Mouse (Mus musculus) stomach, embryonic 15.5 days (tissue): ENCODE results near the gene Klrb1c. TPM values are rescaled to one million over a fixed set of nuclear protein-coding genes. Genes with fewer than 3 reads are reported as not detected.
"Not testable (repeated sequence)": the region's sequence is repeated elsewhere in the genome, so short reads cannot be mapped to it uniquely, and the experiment has no call there.

Experiments
- ATAC-seq: fragments of 200-750 bp; cut with Nextera tagmentation; 2 replicates; pipeline ENCODE4 v1.8.0; 2017; ENCODE audit warnings: low read depth, moderate number of reproducible peaks, moderate TSS enrichment; ENCODE audit not compliant: insufficient read depth, low FRiP score
- H3K27ac ChIP-seq: fragments of 300-500 bp; sonication (generic); 2 replicates; pipeline ENCODE4 v1.5.1; 2015; ENCODE audit warnings: mild to moderate bottlenecking, inconsistent platforms
- H3K27me3 ChIP-seq: fragments of 300-500 bp; sonication (generic); replicated peaks from 2 replicates; pipeline ENCODE4 v1.6.1; 2015; ENCODE audit warnings: inconsistent platforms
- H3K36me3 ChIP-seq: fragments of 300-500 bp; sonication (generic); 2 replicates; pipeline ENCODE4 v1.6.1; 2015; ENCODE audit warnings: inconsistent platforms
- H3K4me1 ChIP-seq: fragments of 300-500 bp; sonication (generic); 2 replicates; pipeline ENCODE4 v1.6.1; 2015; ENCODE audit warnings: inconsistent platforms
- H3K4me2 ChIP-seq: fragments of 300-500 bp; sonication (generic); 2 replicates; pipeline ENCODE4 v1.6.1; 2015; ENCODE audit warnings: mild to moderate bottlenecking, inconsistent platforms
- H3K4me3 ChIP-seq: fragments of 300-500 bp; sonication (generic); replicated peaks from 2 replicates; pipeline ENCODE4 v1.5.1; 2015; ENCODE audit warnings: inconsistent platforms
- H3K9ac ChIP-seq: fragments of 300-500 bp; sonication (generic); 2 replicates; pipeline ENCODE4 v1.6.1; 2015; ENCODE audit warnings: inconsistent platforms
- H3K9me3 ChIP-seq: fragments of 300-500 bp; sonication (generic); 2 replicates; pipeline ENCODE4 v1.6.1; 2016; ENCODE audit warnings: inconsistent platforms
- WGBS: fragments of 180-500 bp; shearing (Covaris S2); methylation state at CpG from one replicate; pipeline ENCODE4 v1.1.7; 2015; 5-methylcytosine and 5-hydroxymethylcytosine counted together
- polyA plus RNA-seq: library from polyadenylated mRNA; unstranded; fragments of >200 nt; fragmentation: Nextera tagmentation; extraction: Ambion mirVana; gene quantifications from 2 replicates; pipeline ENCODE4 v1.2.1, GENCODE M21; 2015

Klrb1c gene
- polyA plus RNA-seq, 1 experiment from 2014 or later: 0.23 TPM

DNA sequence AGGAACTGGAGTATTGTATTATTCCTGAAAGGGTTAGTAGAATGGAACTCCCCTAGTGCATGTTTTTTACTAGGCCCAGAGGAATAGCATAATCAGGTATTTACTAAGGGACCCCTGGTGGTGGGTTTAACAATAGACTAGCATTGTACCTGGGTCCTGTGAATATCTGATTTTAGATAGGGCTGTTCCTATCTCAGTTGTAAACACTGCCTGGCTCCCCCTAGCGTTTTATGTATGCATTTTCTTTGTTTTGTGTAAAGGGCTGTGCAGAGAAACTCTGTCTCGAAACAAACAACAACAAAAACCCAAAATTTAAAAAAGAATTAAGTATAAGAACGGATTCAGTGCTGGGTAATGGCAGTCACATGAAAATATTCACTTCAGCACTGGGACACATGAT lies 18.0 kb upstream of the Klrb1c start:
- Histone ChIP-seq H3K4me2 (no peak overlapping the region), H3K27ac (no peak overlapping the region), H3K4me3 (no peak overlapping the region), H3K9ac (no peak overlapping the region), H3K36me3 (no peaks in the 10 kb centered on the region), H3K9me3 (no peaks in the 10 kb centered on the region), H3K27me3 (no peaks in the 10 kb centered on the region), H3K4me1 (0 out of 2 replicates have a peak, but pooled peaks cover 2% of the 10 kb centered on the region)
- 66% methylated on average over 3 of the region's 3 CpGs for WGBS
- no peak for ATAC-seq

- ATAC-seq, H3K4me1 ChIP-seq, H3K27ac ChIP-seq, H3K27me3 ChIP-seq, H3K4me3 ChIP-seq, H3K36me3 ChIP-seq, H3K9me3 ChIP-seq, H3K4me2 ChIP-seq, H3K9ac ChIP-seq: not testable (repeated sequence)
- 58% methylated on average over 7 of the region's 7 CpGs for WGBS
Measured at GRCm38 (mm10) chr6:128804823-128805640, 16.0 kb upstream of the Klrb1c start.

- Histone ChIP-seq H3K9ac (no peak overlapping the region; the same call in 1 of the 2 replicates), H3K27me3 (no peaks in the 10 kb centered on the region), H3K9me3 (no peaks in the 10 kb centered on the region), H3K36me3 (no peaks in the 10 kb centered on the region), H3K4me1 (peaks cover 4% of the 10 kb centered on the region), H3K4me3 (peak overlapping the region; percentile 48), H3K4me2 (peak overlapping the region; percentile 69), H3K27ac (peak overlapping the region; percentile 73)
- 8% methylated on average over 26 of the region's 26 CpGs for WGBS
- ATAC-seq: peak; percentile 94
Measured at GRCm38 (mm10) chr6:128802999-128803857, 14.2 kb upstream of the Klrb1c start.

DNA sequence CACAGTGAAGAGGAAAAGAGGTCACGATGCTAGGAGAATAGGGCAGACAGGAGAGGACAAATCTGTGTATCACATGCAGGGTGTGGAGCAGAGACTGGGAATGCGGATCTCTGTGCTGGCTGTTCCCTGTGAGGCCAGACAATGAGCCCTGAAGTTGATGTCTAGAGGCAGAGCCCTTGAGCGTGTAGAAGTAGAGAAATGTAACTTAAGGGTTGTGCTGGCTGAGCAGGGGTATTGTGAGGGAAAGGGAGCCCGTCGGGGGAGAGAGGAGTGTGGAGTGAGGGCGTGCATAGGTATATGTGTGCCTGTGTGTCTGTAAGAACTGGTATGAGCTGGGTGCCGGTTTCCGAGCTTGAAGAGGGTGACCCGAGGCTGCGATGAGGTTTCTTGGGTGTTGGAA lies 13.5 kb upstream of the Klrb1c start:
- Histone ChIP-seq H3K36me3 (no peaks in the 10 kb centered on the region), H3K9me3 (no peaks in the 10 kb centered on the region), H3K4me1 (peaks cover 9% of the 10 kb centered on the region), H3K27me3 (no peaks in the 10 kb centered on the region), H3K27ac (peak overlapping the region; percentile 73), H3K9ac (peak overlapping the region; percentile 39), H3K4me3 (peak overlapping the region; percentile 48), H3K4me2 (peak overlapping the region; percentile 69)
- ATAC-seq: peak; percentile 20
- whole genome bisulfite sequencing: 11% methylated on average over 10 of the region's 10 CpGs

GRCm38 (mm10) chr6:128800696-128801095 lies 11.7 kb upstream of the Klrb1c start:
- H3K4me1 ChIP-seq, H3K27me3 ChIP-seq, H3K36me3 ChIP-seq, H3K4me2 ChIP-seq, H3K9ac ChIP-seq, H3K27ac ChIP-seq, H3K9me3 ChIP-seq, H3K4me3 ChIP-seq, ATAC-seq: not testable (repeated sequence)
- 72% methylated on average over 5 of the region's 5 CpGs for WGBS

- no peak overlapping the region for H3K27ac ChIP-seq
- H3K27me3 ChIP-seq: no peaks in the 10 kb centered on the region
- peak overlapping the region; percentile 54 for H3K4me2 ChIP-seq
- no peaks in the 10 kb centered on the region for H3K9me3 ChIP-seq
- 18% methylated on average over 7 of the region's 7 CpGs for WGBS
- H3K9ac ChIP-seq: peak overlapping the region; percentile 6; the same call in 1 of the 2 replicates
- no peaks in the 10 kb centered on the region for H3K36me3 ChIP-seq
- H3K4me1 ChIP-seq: peaks cover 9% of the 10 kb centered on the region
- H3K4me3 ChIP-seq: peak overlapping the region; percentile 67
- ATAC-seq: no peak
Measured at GRCm38 (mm10) chr6:128799896-128800270, 10.9 kb upstream of the Klrb1c start.

DNA sequence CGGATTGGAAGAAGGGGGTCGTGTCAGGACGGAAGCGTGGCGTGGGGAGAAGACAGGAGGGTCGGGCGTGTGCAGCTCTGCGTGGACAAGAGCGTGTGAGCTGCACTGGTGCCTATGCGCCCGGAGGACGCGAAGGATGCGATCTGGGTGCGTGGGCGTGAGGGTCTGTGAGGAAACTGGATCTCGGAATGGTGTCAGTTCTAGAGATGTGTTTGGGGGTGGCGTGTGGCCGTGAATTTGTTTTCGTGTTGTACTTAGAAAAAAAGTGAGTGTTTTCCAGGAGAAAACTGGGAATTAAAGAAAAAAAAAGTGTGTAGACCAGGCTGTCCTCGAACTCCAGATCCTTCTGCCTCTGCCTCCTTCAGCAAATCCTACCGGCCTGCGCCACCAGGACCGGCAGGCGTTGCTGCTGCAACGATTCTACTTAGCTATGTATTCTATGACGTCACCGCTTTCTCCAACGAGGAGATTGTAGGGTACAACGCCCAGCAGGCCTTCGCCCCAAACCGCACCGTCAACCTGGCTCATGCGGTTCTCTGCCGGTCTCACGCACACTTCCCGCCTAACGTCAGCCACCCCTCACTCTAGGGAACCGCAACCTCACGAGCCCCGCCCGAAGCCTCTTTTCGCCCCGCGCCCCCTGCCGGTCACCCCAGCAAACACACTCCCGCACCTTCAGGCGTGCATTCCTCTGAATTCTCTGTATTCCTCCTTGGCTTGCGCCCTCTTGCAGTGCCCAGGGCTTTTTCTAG lies 10.3 kb upstream of the Klrb1c start:
- WGBS: under 1% methylated on average over 49 of the region's 49 CpGs

GRCm38 (mm10) chr6:128798772-128799143 lies 9.7 kb upstream of the Klrb1c start:
- H3K4me1 ChIP-seq: not testable (repeated sequence)
- ATAC-seq: peak; percentile 36; the same call in 1 of the 2 replicates

More for the DNA sequence above, 10.3 kb upstream of the Klrb1c start:
- peak; percentile 62 for ATAC-seq
- Histone ChIP-seq H3K9ac (peak overlapping the region; percentile 41; the same call in 1 of the 2 replicates), H3K4me2 (peak overlapping the region; percentile 63), H3K4me3 (peak overlapping the region; percentile 67), H3K27ac (peak overlapping the region; percentile 91)
- not testable (repeated sequence) for H3K27me3 ChIP-seq, H3K4me1 ChIP-seq, H3K36me3 ChIP-seq, H3K9me3 ChIP-seq

DNA sequence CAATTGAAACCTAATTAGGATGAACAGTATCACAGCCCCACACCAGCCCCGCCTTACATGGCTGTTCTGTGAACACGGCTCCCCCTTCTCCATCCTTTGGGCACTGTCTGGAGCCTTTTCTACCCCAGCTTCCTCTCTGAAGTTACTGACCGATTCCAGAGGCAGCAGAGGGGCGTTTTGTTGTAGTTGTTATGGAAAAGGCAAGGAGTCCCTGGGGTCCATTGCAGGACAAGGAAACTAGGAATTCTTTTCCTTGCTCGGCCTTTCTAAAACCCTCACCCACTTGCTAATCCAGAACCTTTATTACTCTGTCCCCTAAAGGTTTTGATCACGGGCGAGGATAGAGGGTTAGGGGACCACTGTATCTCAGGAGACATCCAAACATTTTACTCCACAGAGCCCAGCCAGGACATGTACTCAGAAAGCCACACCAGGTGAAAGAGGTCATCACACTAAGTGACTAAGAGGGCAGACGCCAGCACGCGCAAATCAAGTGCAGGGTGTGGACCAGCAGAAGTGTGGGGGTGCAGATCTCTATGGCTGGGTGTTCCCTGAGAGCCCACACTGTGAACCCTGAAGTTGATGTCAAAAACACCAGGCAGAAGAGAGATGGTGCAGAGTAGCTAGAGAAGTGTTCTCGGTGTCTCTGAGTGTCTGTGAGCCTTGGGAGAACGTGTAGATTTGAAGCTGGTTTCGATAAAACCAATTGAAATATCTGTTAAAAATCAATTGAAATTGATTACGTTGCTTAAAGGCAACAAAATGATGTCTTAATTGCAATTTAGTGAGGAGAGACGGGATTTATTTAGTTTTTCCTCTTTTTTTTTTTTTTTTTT lies 9.1 kb upstream of the Klrb1c start:
- H3K4me3 ChIP-seq: peak overlapping the region; percentile 67
- no peak for ATAC-seq
- H3K4me1 ChIP-seq: peaks cover 9% of the 10 kb centered on the region
- H3K9ac ChIP-seq: 0 out of 2 replicates have a peak overlapping the region, but pooled peaks have one; percentile 12
- no peaks in the 10 kb centered on the region for H3K27me3 ChIP-seq
- no peaks in the 10 kb centered on the region for H3K9me3 ChIP-seq
- H3K27ac ChIP-seq: peak overlapping the region; percentile 48; the same call in 1 of the 2 replicates
- no peaks in the 10 kb centered on the region for H3K36me3 ChIP-seq
- peak overlapping the region; percentile 63 for H3K4me2 ChIP-seq
- 13% methylated on average over 15 of the region's 15 CpGs for WGBS

More at GRCm38 (mm10) chr6:128798772-128799143, 9.7 kb upstream of the Klrb1c start:
- H3K27me3 ChIP-seq, H3K9me3 ChIP-seq, H3K36me3 ChIP-seq: not testable (repeated sequence)
- Histone ChIP-seq H3K4me2 (peak overlapping the region; percentile 63), H3K4me3 (peak overlapping the region; percentile 67), H3K27ac (peak overlapping the region; percentile 91), H3K9ac (peak overlapping the region; percentile 41; the same call in 1 of the 2 replicates)
- under 1% methylated on average over 20 of the region's 20 CpGs for WGBS

DNA sequence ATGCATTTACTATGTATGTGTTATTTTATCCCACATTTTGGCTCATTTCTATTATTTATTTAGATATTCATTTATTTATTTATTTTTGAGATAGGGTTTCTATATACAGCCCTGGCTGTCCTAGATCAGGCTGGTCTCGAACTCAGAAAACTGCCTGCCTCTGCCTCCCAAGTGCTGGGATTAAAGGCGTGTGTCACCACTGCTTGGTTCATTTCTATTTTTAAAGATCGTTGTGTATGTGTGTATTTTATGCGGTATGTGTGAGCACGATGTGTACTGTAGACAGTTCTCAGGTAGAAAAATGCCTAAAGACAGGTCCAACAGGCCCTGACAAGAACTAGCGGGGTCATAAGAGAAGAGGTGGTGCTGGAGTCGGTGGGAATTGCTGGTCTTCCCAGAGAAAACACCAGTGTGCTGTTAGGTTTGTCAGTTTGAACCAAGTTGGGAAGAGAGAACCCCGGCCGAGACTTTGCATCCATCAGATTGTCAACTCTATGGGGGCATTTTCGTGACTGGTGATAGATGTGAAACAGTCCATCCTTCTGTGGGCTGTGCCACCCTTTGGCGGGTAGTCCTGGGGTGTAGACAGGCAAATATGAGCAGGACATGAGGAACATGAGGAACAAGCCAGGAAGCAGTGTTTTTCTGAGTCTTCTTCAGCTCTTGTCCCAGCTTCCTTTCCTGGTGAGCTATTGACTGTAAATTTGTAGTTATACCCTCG lies 8.3 kb upstream of the Klrb1c start:
- no peak overlapping the region for H3K9ac ChIP-seq
- H3K4me1 ChIP-seq: peaks cover 7% of the 10 kb centered on the region
- ATAC-seq: no peak
- WGBS: 74% methylated on average over 12 of the region's 12 CpGs
- H3K9me3 ChIP-seq: no peaks in the 10 kb centered on the region
- peak overlapping the region; percentile 67; the same call in 1 of the 2 replicates for H3K4me3 ChIP-seq
- no peaks in the 10 kb centered on the region for H3K27me3 ChIP-seq
- peak overlapping the region; percentile 63 for H3K4me2 ChIP-seq
- no peaks in the 10 kb centered on the region for H3K36me3 ChIP-seq
- no peak overlapping the region for H3K27ac ChIP-seq
